Mouse (Mus musculus): ENCODE data around the gene Nynrin.

The Nynrin gene

DNA sequence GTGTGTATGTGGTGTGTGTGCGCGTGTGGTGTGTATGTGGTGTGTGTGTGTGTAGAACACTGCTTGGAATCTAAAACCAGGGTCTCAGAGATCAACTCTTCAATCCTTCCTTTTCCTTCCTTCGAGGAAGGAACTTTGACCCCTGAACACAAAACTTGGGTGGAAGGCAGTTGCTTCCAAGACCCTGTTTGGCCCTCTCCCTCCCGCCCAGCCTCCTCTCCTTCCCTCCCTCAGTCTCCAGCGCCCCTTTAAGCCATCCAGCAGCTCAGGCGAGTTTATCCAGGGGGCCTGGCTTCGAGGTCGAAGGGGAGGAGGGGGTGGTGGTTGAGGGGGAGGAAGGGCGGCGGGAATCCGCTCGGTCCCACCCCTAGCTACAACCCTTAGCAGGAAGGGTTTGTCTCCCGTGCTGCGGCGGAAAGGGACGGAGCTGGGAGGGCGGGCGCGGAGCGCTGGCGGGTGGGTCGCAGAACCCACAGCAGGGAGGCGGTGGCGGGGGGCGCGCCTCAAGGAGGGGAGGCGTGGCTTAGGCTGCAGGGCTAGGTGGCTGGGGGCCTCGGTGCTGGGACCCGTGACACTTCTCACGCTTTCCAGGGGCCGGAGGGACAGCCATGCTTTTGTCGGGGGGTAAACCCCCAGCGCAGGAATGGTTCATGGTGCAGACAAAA, at the start of gene Nynrin:
Gene Nynrin (plus strand): TSS at position 390 of the 665 bp plus-strand sequence.
- no peak for TF ChIP-seq GATA4 (IDR thresholded peaks at IDR 0.05; ENCODE audit: insufficient replicate concordance, low read length)

DNA sequence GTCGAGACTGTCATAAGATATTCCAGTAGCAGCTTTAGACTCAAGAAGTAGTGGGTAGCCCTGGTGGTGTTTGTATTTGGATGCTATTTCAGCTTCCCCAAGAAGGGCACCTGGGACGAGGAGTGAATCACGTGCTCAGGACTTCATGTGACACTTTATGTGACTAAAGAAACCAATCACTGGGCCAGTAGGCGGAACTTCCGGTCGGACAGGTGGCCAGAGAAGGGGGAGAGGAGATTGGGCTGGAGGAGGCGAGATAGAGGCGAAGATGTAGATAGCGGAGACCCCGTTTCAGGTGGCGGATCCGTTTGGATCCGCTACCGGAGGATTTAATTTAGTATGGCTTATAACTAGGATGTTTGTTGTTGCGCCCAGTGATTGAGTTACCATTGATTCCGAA, 38.9 kb upstream of the Nynrin start:
- TF ChIP-seq GATA4 (IDR thresholded peaks at IDR 0.05; ENCODE audit: insufficient replicate concordance, low read length) = no peak

DNA sequence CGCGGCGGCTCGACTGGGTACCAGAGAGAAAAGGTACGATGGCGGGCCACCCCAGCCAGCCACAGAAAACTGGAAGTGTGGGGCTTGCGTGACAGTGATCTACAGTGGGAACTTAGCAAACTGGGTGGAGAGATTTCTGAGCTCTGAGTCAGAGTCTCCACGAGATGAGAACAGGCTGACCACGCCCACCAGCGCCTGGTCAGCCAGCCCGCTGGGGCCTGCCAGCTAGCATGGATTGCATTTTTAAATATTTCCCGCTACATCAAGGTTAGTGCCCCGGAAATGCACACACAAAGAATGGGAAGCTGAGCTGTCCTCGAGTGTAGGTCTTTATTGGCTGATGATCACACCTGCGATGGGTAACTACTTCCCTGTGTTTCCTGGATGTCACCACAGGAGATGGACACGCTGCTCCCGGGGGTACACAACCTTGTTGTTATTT, 38.5 kb upstream of the Nynrin start:
- TF ChIP-seq GATA4 (IDR thresholded peaks at IDR 0.05; ENCODE audit: insufficient replicate concordance, low read length) = no peak

DNA sequence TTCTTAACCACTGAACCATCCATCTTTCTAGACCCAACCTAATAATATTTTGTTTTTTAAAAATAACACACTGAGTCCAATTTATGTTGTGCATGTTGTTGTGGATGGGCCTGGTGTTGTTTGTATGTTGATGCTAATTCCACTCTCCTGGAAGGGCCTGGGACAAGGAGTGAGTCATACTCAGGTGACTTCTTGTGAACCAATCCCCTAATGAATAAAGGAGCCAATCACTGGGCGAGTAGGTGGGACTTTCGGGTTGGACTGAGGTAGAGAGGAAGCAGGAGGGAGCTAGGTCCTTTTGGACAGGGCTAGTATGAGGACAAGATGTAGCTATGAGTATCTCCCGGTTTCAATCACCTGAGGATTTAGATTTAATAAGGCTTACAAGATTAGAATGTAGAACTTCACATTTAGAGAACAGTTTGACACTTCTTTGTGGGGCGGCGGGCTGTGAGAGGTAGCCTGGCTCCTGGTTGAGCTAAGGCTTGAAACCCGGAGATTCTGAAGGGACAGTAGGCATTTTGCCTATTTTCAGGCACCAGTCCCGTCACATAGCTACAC, 33.9 kb upstream of the Nynrin start:
- TF ChIP-seq GATA4 (IDR thresholded peaks at IDR 0.05; ENCODE audit: insufficient replicate concordance, low read length) = no peak

DNA sequence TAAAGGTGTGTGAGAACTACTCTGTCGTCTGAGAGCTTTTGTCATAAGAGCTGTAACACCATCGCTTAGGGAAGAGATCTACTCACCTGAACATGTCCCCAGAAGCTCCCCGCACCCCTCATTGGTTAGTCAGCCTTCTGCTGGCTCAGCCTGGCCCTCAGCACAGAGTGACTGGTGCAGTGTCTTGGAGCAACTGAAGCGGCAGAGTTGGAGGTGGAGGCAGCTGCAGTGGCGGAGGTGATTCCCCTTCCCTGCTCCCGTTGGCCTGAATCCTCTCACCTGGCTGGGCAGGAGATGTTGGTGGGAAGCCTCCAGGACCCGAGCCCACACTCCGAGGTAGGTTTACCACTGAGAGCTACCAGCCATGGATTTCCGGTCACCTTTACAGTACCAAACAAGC, 33.2 kb upstream of the Nynrin start:
- no peak for TF ChIP-seq GATA4 (IDR thresholded peaks at IDR 0.05; ENCODE audit: insufficient replicate concordance, low read length)

DNA sequence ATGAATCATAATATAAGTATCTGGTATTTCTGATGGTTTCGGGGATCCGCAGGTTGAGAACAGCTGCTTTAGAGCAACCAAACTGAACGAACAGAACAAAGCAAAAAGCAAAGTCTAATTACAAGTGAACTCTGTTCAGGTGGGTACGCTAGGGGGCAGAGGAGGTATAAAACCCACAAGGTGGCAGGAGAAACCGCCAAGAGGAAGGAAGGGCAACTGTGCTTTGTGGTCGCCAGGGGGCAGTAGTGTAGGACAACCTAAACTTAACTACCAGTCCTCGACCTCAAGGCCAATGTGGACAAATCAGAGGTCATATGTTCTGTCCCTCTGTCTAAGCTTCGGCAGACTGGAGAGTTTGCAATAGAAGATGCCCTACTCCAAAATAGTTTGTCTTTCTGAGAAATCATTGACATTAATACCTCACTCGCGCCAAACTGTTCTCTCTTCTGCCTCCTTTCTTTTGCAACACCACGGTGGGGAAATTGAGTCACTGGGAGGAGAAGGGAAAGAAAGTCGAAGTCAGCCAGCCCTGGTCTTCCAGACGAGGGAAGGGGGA, 31.3 kb upstream of the Nynrin start:
- no peak for TF ChIP-seq GATA4 (IDR thresholded peaks at IDR 0.05; ENCODE audit: insufficient replicate concordance, low read length)

DNA sequence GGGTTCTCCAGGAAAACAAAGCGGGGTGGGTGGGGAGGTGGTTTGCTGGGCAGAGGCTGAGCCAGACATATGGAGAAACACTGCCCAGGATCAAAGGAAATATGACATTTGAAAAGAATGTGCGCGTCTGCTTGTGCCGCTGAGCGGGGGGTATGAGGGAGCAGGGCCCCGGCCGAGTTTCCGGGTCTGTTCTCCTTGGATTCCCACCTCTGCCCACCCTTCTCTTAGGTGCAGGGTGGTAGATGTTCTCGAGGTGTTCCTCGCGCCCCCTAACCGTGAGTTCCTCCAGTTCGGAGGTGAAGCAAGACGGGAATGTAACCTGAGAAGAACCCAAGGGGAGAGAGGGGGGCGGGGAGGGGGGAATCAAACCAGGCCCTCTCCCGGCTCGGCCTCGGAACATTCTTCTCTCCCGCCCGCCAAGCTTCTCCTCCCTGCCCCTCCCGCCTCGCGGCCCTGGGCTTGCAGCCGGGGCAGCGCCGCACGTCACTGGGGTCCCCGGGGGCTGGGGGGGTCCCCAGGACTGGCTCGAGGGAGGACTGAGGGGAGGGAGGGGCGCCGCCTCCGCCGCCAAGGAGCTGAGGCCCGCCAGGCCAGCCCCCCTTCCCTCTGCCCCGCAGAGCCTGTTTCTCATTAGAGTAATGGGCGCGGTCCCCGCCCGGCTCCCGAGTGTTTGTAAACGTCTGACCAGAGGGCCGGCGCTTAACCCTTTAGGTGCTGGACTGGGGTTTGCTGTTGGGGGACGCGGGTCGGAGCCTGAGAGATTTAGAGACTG, 30.6 kb upstream of the Nynrin start, which contains the start of gene Nfatc4:
Gene Nfatc4 (plus strand): TSS at position 154 of the 772 bp plus-strand sequence.
- TF ChIP-seq GATA4 (IDR thresholded peaks at IDR 0.05; ENCODE audit: insufficient replicate concordance, low read length) = no peak

DNA sequence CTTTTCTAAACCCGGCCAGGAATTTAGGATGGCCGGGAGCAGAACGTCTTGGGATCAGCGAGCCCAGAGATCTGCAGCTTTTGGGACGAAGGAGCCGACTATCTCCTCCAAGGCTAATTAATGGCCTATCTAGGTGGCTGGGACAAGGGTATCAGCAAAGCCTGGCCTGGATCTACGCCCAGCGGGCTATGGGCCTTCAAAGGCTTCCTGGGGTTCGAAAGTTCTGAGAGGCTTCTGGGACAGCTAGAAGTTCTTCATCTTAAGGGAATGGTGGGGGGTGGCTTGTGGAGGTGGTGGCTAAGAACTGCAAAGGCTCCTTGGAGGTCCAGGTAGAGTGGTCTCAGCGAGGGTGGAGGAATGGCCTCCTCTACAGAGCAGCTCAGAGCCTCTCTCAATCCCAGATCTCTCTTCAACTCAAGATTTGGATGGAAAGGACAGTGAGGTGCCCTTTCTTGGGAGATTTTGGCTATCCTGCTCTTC, 29.8 kb upstream of the Nynrin start:
- TF ChIP-seq GATA4 (IDR thresholded peaks at IDR 0.05; ENCODE audit: insufficient replicate concordance, low read length) = no peak

DNA sequence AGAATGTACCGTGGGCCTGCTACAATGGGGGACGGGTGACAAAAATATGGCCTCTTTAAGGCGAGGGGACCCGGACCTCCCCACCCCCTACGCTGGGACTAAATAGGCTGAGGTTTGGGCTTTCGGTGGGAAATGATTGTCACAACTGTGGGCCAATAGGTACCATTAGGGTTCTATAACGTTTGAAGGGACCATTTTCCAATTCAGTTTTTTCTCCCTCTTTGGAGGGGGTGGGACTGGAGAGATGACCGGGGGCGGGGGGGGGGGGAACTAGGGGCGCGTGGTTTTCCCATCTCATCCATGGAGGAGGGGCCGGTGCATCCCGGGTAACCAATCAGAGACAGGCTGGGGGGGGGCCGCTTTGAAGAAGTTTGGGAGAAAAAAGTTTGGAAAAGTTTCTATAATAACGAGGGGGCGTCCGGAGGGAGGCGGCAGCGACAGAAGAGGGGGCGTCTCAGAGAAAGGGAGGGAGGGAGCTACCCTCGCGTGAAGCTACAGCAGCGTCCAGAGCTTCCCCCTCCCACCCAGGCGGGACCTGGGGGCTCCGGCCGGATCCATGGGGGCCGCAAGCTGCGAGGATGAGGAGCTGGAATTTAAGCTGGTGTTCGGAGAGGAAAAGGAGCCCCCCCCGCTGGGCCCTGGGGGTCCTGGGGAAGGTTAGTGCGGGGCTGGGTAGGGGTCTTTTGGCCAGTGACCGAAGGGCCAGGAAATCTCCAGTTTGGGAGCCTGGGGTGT, 29.2 kb upstream of the Nynrin start:
- no peak for TF ChIP-seq GATA4 (IDR thresholded peaks at IDR 0.05; ENCODE audit: insufficient replicate concordance, low read length)

DNA sequence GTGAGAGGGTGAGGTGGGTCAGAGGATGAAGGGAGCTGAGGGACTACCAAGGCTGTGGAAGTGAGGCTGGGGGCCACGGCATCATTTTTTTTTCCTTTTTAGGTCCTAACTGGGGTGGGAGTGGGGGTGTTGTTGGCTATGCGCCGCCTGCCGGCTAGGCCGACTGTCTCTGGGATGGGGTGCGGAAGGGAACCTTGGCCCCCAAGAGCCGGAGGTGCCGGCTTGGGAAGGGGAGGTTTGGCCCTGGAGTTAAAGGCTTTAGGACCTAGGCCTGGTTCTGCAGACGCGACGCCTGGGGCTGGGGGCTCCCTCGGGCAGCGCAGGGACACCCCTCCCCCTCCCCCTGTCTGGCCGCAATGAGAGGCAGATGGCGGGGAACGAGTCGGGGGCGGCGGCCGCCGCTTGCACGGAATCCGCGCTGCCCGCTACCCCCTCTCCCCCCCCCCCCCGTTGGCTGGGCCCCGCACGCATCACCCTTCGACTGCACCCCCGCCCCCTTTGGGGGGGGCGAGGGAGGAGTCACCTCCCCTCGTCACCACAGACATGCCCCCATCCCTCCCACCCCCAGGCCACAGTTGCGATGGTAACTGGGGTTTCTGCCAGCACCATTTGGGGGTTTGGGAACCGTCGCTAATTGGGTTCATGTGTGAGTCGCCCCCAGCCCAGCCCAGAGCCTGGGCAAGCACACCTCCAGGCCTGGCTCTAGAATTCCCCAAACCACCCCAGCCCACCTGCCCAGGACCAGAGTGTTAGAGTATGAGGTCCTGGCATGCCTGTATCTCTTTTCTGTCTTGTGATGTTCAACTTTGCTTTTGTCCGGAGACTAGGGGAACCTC, 28.4 kb upstream of the Nynrin start:
- no peak for TF ChIP-seq GATA4 (IDR thresholded peaks at IDR 0.05; ENCODE audit: insufficient replicate concordance, low read length)

DNA sequence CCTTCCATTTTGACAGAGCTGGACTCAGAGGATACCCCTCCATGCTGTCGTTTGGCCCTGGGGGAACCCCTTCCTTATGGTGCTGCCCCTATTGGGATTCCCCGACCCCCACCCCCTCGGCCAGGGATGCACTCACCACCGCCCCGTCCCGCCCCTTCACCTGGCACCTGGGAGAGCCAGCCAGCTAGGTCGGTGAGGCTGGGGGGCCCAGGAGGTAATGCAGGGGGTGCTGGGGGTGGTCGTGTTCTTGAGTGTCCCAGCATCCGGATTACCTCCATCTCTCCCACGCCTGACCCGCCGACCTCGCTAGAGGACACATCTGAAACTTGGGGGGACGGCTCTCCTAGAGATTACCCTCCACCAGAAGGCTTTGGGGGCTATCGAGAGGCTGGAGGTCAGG, 27.7 kb upstream of the Nynrin start:
- no peak for TF ChIP-seq GATA4 (IDR thresholded peaks at IDR 0.05; ENCODE audit: insufficient replicate concordance, low read length)

DNA sequence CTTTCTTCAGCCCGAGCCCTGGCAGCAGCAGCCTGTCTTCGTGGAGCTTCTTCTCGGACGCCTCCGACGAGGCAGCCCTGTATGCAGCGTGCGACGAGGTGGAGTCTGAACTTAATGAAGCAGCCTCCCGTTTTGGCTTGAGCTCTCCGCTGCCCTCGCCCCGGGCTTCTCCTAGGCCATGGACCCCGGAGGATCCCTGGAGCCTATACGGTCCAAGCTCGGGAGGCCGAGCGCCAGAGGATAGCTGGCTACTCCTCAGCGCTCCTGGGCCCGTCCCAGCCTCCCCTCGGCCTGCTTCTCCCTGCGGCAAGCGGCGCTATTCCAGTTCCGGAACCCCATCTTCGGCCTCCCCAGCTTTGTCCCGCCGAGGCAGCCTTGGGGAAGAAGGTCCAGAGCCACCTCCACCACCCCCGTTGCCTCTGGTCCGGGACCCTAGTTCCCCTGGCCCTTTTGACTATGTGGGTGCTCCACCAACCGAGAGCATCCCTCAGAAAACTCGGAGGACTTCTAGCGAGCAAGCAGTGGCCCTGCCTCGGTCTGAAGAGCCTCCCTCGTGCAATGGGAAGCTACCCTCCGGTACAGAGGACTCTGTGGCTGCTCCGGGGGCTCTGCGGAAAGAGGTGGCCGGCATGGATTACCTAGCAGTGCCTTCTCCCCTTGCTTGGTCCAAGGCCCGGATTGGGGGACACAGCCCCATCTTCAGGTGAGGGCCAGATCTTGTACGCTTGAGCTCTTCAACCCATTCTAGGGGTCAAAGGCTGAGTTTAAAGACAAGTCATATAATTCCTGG, 27.1 kb upstream of the Nynrin start:
- TF ChIP-seq GATA4 (IDR thresholded peaks at IDR 0.05; ENCODE audit: insufficient replicate concordance, low read length) = no peak

DNA sequence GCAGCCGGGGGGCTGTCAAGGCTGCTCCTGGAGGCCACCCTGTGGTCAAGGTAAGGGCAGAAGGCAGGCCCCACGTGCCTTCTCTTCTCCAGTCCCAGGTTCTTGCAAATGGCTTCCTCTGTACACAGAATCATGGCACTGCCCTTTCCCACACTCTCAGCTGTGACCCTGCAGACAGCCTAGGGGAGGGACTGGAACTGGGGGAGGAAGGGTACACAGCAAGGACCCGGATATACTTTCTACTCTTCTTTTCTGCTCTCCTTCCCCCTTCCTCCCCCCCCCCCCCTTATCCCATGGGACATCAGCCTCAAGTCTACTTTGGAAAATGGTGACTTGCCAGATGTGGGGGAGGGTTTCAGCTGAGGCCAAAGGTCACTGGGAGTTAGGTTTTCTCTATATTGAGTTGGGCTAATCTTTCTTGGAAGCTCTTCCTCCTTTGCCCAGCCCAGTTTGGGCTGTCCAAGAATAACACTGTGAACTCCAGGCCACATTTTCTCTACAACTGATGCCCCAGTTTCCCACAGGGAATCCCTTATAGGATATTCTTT, 25.0 kb upstream of the Nynrin start:
- no peak for TF ChIP-seq GATA4 (IDR thresholded peaks at IDR 0.05; ENCODE audit: insufficient replicate concordance, low read length)
